Mouse (Mus musculus) midbrain, embryonic 14.5 days (tissue): Measurements from ENCODE around the gene Rassf5. TPM values are rescaled to one million over a fixed set of nuclear protein-coding genes. Genes with fewer than 3 reads are reported as not detected.
"Not testable (repeated sequence)": the region's sequence is repeated elsewhere in the genome, so short reads cannot be mapped to it uniquely, and the experiment has no call there.

Source experiments
- ATAC-seq: fragments of 200-750 bp; cut with Nextera tagmentation; 2 replicates; pipeline ENCODE4 v1.8.0; 2017; ENCODE audit warnings: moderate number of reproducible peaks, moderate library complexity; ENCODE audit not compliant: low FRiP score, low TSS enrichment
- DNase-seq: peaks from one replicate; pipeline ENCODE4 v3.0.0-alpha.2; 2015
- H3K27ac ChIP-seq: fragments of 300-500 bp; sonication (generic); replicated peaks from 2 replicates; pipeline ENCODE4 v1.5.1; 2014; ENCODE audit warnings: mild to moderate bottlenecking, low read depth, low read length, moderate library complexity
- H3K27me3 ChIP-seq: fragments of 300-500 bp; sonication (generic); 2 replicates; pipeline ENCODE4 v1.6.1; 2014; ENCODE audit warnings: low read length, control low read depth, mixed read lengths; ENCODE audit not compliant: control insufficient read depth, insufficient read depth
- H3K36me3 ChIP-seq: fragments of 300-500 bp; sonication (generic); 2 replicates; pipeline ENCODE4 v1.6.1; 2014; ENCODE audit warnings: low read length, control low read depth; ENCODE audit not compliant: control insufficient read depth, insufficient read depth
- H3K4me1 ChIP-seq: fragments of 300-500 bp; sonication (generic); 2 replicates; pipeline ENCODE4 v1.6.1; 2014; ENCODE audit warnings: mild to moderate bottlenecking, antibody characterized with exemption, low read length, control low read depth; ENCODE audit not compliant: control insufficient read depth, insufficient read depth
- H3K4me2 ChIP-seq: fragments of 300-500 bp; sonication (generic); 2 replicates; pipeline ENCODE4 v1.6.1; 2014; ENCODE audit warnings: mild to moderate bottlenecking, low read length, moderate library complexity
- H3K4me3 ChIP-seq: fragments of 300-500 bp; sonication (generic); replicated peaks from 2 replicates; pipeline ENCODE4 v1.5.1; 2014; ENCODE audit warnings: low read depth, low read length
- H3K9ac ChIP-seq: fragments of 300-500 bp; sonication (generic); replicated peaks from 2 replicates; pipeline ENCODE4 v1.6.1; 2014; ENCODE audit warnings: mild to moderate bottlenecking, low read length, moderate library complexity
- H3K9me3 ChIP-seq: fragments of 300-500 bp; sonication (generic); 2 replicates; pipeline ENCODE4 v1.6.1; 2016; ENCODE audit warnings: low read length, control low read depth, mixed read lengths; ENCODE audit not compliant: control insufficient read depth
- WGBS: fragments of 180-500 bp; shearing (Covaris S2); extraction: QIAGEN DNeasy Blood & Tissue Kit; methylation state at CpG from one replicate; pipeline ENCODE4 v1.1.7; 2014; 5-methylcytosine and 5-hydroxymethylcytosine counted together
- polyA plus RNA-seq: library from polyadenylated mRNA; unstranded; fragments of >200 nt; fragmentation: Nextera tagmentation; extraction: Ambion mirVana; gene quantifications from 2 replicates; pipeline ENCODE4 v1.2.1, GENCODE M21; 2014

Rassf5 gene
- polyA plus RNA-seq, 1 experiment from 2014 or later, result 3.0 TPM

DNA sequence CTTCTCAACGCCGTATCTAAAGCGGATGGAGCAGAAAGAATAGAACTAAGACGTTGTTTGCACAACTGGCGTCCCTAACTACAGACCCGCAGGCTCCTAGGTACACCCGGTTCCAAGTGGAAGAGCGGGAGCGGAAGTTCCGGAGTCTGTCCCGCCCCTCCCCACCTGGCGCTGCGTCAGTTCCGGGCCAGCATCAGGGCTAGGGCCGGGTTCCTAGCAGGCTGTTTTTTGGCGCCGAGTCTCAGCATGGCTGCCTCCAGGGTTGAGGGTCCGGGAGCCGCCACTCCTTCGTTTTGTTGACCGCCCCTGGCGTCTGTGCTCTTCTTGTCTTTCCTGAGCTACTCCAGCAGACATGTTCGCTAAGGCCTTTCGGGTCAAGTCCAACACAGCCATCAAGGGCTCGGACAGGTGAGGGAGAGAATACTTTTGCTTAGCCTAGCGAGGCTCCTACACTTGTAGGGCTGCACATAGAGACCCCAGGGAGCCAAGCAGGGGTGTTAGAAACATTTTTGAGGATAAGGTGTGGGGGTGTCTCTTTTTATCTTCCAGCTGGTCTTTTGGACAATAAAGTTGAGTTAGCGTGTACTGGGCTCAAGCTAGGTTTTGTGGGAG is 91.9 kb downstream of the Rassf5 start, which contains the start of gene Eif2d:
Gene Eif2d (plus strand): TSS at position 164 of the 612 bp plus-strand sequence.
- WGBS, result under 1% methylated on average over 27 of the region's 27 CpGs
- Histone ChIP-seq H3K9ac (peak within 1 kb of the TSS; percentile 64), H3K4me1 (peaks cover 10% of the 10 kb centered on the region), H3K36me3 (peaks cover 4% of the 10 kb centered on the region), H3K4me2 (peak within 1 kb of the TSS; percentile 94), H3K9me3 (no peaks in the 10 kb centered on the region), H3K27ac (peak within 1 kb of the TSS; percentile 64; the same call in 1 of the 2 replicates), H3K4me3 (peak within 1 kb of the TSS; percentile 72), H3K27me3 (no peaks in the 10 kb centered on the region; the same call in 1 of the 2 replicates)
- peak; percentile 94 for DNase-seq
- ATAC-seq, result peak; percentile 99

DNA sequence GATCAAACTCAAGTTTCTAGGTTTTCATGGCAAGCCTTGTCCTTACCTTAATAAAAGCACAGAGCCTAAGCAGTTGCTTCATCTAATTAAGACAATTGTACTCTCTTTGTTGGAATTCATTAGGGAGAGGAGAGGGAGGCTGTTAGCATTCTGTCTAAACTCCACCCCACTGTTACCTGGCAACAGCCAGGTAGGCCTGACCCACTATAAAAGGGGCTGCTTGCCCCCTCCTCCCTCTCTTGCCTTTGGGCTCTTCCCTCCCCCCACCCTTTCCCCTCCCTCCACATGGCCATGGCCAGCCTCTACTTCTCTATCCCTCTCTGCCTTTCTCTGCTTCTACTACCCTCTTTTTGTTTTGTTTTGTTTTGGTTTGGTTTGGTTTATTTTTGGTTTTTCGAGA is 95.6 kb downstream of the Rassf5 start:
- H3K9ac ChIP-seq, result no peak overlapping the region
- no peak overlapping the region for H3K4me2 ChIP-seq
- H3K27ac ChIP-seq, result no peak overlapping the region
- no peaks in the 10 kb centered on the region for H3K9me3 ChIP-seq
- H3K36me3 ChIP-seq, result no peaks in the 10 kb centered on the region
- ATAC-seq (no peak), DNase-seq (no peak)
- WGBS, result 79% methylated on average over 1 of the region's 1 CpGs
- H3K27me3 ChIP-seq, result no peaks in the 10 kb centered on the region; the same call in 1 of the 2 replicates
- H3K4me3 ChIP-seq, result no peak overlapping the region
- H3K4me1 ChIP-seq, result peaks cover 10% of the 10 kb centered on the region

DNA sequence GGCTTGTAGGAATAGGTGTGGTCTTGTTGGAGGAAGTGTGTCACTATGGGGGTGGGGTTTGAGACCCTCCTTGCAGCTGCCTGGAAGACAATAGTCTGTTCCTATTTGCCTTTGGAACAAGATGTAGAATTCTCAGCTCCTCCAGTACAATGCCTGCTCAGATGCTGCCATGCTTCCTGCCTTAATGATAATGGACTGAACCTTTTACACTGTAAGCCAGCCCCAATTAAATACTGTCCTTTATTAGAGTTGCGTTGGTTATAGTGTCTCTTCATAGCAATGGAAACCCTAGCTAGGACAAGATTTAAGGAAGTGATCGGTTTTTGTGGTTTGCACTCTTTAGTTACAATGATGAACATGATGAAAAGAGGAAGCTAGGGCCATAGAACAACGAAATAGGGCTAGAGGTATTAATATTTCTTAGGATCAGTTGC is 98.9 kb downstream of the Rassf5 start:
- H3K27ac ChIP-seq, result no peak overlapping the region
- no peak overlapping the region for H3K9ac ChIP-seq
- WGBS, result 90% methylated on average over 3 of the region's 3 CpGs
- DNase-seq (no peak), ATAC-seq (no peak)
- H3K4me3 ChIP-seq, result no peak overlapping the region
- H3K27me3 ChIP-seq, result no peaks in the 10 kb centered on the region
- no peaks in the 10 kb centered on the region for H3K36me3 ChIP-seq
- no peaks in the 10 kb centered on the region for H3K4me1 ChIP-seq
- no peaks in the 10 kb centered on the region for H3K9me3 ChIP-seq
- no peak overlapping the region for H3K4me2 ChIP-seq

DNA sequence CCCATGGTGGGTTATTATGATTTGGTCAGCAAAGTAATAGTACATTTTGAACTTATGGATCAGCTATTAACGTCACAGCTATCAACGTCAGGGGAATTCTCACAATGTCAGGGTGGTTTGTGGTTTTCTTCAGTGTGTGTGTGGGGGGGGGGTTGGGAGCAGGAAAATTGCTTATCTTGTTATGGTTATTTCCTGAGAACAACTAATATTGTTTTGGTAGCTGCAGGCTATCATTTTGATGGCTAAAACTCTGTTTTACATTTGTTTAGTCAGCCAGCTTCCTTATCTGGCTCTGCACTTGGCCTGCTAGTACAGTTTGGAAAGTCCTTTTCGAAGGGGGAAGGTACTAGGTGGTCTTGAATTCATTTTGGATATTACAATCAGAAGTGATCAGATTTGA is 99.8 kb downstream of the Rassf5 start:
- DNase-seq, H3K4me3 ChIP-seq, H3K36me3 ChIP-seq, H3K4me2 ChIP-seq, ATAC-seq, H3K4me1 ChIP-seq, H3K9ac ChIP-seq, H3K27ac ChIP-seq, H3K9me3 ChIP-seq, H3K27me3 ChIP-seq: not testable (repeated sequence)
- 88% methylated on average over 3 of the region's 3 CpGs for WGBS

DNA sequence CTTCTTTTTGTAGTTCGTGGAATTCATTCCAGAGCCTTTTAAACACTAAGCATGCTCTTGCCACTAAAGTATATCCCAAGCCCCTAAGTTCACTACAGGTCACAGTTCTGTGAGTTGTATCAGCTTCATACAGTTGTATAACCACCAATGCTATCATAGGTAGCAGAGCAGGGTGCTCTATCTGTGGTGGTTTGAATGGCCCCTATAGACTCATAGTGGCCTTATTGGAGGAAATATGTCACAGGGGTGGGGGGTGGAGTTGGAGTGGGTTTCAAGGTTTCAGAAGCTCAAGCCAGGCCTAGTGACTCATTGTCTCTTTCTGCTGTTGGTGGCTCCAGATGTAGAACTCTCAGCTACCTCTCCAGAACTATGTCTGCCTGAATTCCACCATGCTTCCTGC is 102.6 kb downstream of the Rassf5 start:
- DNase-seq (no peak), ATAC-seq (no peak)
- Histone ChIP-seq H3K9me3 (no peaks in the 10 kb centered on the region), H3K36me3 (no peaks in the 10 kb centered on the region), H3K4me2 (no peak overlapping the region), H3K4me3 (no peak overlapping the region), H3K27ac (no peak overlapping the region), H3K9ac (no peak overlapping the region), H3K27me3 (no peaks in the 10 kb centered on the region), H3K4me1 (0 out of 2 replicates have a peak, but pooled peaks cover 5% of the 10 kb centered on the region)
- 78% methylated on average over 1 of the region's 1 CpGs for WGBS

DNA sequence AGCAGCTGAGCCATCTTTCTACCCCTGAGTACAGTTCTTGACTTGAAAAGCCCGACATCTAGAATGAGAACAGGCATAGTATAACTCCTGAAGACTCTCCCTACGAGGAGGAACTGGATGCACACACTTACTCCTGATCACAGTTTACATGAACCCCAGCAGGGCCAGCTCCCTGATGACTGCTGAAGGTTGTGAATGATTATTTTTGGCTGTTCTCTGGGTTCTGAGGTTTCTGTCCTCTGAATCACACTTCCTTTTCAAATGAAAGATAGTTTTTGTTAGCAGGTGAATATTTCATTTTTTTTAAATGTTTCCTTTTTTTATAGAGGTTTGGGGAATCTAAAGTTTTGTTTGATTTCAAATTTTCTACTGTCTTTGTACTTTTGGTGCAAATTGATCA is 103.6 kb downstream of the Rassf5 start:
- DNase-seq (no peak), ATAC-seq (no peak)
- peaks cover 11% of the 10 kb centered on the region for H3K4me1 ChIP-seq
- H3K27me3 ChIP-seq, result no peaks in the 10 kb centered on the region
- WGBS, result 75% methylated on average over 2 of the region's 2 CpGs
- no peak overlapping the region for H3K9ac ChIP-seq
- no peak overlapping the region for H3K4me2 ChIP-seq
- H3K9me3 ChIP-seq, result no peaks in the 10 kb centered on the region
- H3K27ac ChIP-seq, result no peak overlapping the region
- H3K36me3 ChIP-seq, result no peaks in the 10 kb centered on the region
- H3K4me3 ChIP-seq, result no peak overlapping the region

DNA sequence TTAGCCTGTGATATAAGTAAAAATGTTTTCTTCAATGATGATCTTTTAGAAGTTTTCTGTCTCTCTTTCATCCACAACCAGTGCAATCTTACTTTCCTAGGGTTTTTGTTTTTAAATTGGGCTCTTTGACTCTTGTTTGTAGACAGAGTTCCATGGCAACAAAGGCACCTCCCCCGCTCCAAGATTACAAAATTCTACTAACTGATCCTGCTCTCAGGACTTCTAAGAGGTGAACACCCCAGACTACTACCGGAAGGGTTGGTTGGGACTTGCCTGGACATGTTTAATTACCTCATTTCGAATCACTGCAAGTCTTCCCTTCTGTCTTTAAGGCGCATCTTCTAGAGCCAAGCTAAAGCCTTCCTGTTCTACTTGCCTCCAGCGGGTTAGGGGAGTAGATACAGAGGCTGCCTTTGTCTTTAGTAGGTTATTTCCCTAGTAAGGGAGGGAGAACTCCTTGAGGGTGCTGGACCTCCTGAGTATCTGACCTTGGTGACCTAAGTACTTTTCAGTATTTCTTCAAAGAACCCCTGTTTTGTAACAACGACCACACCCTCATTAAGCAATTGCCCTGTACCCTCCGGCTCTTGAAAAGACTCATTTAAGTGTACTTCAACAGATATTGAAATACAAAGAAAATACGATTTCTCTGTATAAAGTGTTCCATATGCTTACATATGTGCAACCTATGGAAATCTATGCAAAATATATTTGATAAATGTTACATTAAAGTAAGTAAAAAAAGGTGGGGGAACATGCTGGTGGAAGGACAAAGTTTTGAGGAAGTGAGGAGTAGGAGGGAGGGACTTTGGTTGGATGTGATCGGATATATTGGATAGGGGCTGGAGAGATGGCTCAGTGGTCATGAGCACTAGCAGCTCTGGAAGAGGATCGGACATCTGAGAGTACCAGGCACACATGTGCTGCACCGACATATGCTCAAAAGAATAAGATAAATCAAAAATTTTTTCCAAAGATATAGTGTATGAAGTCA is 105.7 kb downstream of the Rassf5 start:
- Histone ChIP-seq H3K27ac (peak overlapping the region; percentile 93; the same call in 1 of the 2 replicates), H3K4me3 (peak overlapping the region; percentile 80)

DNA sequence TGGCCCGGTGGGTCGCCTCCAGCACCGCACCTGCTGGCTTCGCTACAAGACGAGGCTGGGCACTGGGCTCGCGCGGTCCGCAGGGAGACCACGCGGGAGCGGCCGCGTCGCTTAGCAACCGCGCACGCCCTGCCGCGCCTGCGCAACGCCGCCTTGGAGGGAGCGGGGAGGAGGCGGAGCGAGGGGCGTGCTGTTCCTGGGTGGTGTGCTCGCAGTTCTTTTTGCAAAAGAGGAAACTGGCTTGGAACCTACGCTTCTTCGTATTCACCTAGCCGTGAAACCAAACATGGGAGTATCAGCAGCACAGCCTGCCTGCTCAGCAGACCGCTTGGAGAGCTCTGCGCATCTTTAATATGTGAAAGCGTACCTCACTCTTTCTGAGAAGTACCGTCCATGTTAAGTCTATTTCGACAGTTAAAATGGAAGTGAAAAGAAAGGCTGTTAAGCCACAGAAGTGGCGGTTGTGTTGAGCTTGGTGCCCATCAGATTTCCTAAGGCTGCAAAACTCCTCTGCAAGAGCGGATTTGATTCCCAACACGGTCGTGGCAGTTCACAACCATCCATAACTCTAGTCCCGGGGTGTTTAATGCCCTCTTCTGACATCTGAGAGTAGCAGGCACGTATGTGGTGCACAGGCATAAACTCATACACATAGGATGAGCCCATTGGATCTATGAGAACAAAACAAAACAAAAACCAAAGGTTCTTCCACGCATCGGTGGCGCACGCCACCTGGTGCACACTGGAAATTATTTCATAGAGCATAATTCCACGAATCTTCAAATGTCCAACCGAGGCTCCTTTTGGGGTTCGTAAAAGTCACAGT is 106.7 kb downstream of the Rassf5 start, which contains the start of gene Dyrk3:
Gene Dyrk3 (minus strand): TSS at position 150 of the 826 bp plus-strand sequence.
- H3K4me3 ChIP-seq, result peak within 1 kb of the TSS; percentile 80
- WGBS, result 5% methylated on average over 49 of the region's 49 CpGs
- H3K27me3 ChIP-seq, result no peaks in the 10 kb centered on the region
- peaks cover 34% of the 10 kb centered on the region for H3K4me1 ChIP-seq
- H3K4me2 ChIP-seq, result peak within 1 kb of the TSS; percentile 85
- peak; percentile 97 for ATAC-seq
- H3K36me3 ChIP-seq, result no peaks in the 10 kb centered on the region
- peak within 1 kb of the TSS; percentile 74 for H3K9ac ChIP-seq
- peak within 1 kb of the TSS; percentile 93 for H3K27ac ChIP-seq
- peak; percentile 98 for DNase-seq
- H3K9me3 ChIP-seq, result no peaks in the 10 kb centered on the region

More for the DNA sequence above, 105.7 kb downstream of the Rassf5 start:
- H3K9me3 ChIP-seq, result no peaks in the 10 kb centered on the region
- no peaks in the 10 kb centered on the region for H3K27me3 ChIP-seq
- WGBS, result 79% methylated on average over 11 of the region's 11 CpGs
- H3K4me1 ChIP-seq, result peaks cover 29% of the 10 kb centered on the region
- no peak for ATAC-seq
- no peaks in the 10 kb centered on the region for H3K36me3 ChIP-seq
- DNase-seq, result no peak
- H3K4me2 ChIP-seq, result peak overlapping the region; percentile 85
- H3K9ac ChIP-seq, result no peak overlapping the region; the same call in 1 of the 2 replicates
